Mouse (Mus musculus) liver, embryonic 13.5 days (tissue): ENCODE measurements around the gene Dpagt1. TPM values are rescaled to one million over a fixed set of nuclear protein-coding genes. Genes with fewer than 3 reads are reported as not detected.

ENCODE experiments used
- microRNA-seq: library from miRNA; unstranded; fragments of <30 nt; microRNA quantifications from one replicate; pipeline ENCODE4, GENCODE M21; 2016
- polyA plus RNA-seq: library from polyadenylated mRNA; unstranded; fragments of >200 nt; fragmentation: Nextera tagmentation; extraction: Ambion mirVana; gene quantifications from 2 replicates; pipeline ENCODE4 v1.2.1, GENCODE M21; 2015

Gene Dpagt1
- polyA plus RNA-seq, 1 experiment from 2014 or later, result 20.7 TPM

Small RNA genes within 50 kb of the gene (microRNA-seq; reads per million reads assigned to microRNA genes)
- 1.2 reads per million for gene Gm44335

Other genes starting within 250 kb of the Dpagt1 start
- gene Mfrp, start 224.3 kb upstream of the Dpagt1 start, polyA plus RNA-seq, result not detected in 2 replicates
- gene C1qtnf5, start 218.8 kb upstream of the Dpagt1 start, polyA plus RNA-seq, result 0.17 and 0.20 TPM in 2 replicates
- 0.05 TPM in 1 of 2 replicates, not detected in the other for gene Gm49380, start 212.5 kb upstream of the Dpagt1 start, polyA plus RNA-seq
- gene Rnf26, start 212.5 kb upstream of the Dpagt1 start, polyA plus RNA-seq, result 36.9 and 38.7 TPM in 2 replicates
- gene Mcam, start 191.6 kb upstream of the Dpagt1 start, polyA plus RNA-seq, result 3.7 and 4.0 TPM in 2 replicates
- gene Cbl, start 92.0 kb upstream of the Dpagt1 start, polyA plus RNA-seq, result 5.7 and 7.2 TPM in 2 replicates
- not detected in 2 replicates for gene Ccdc153, start 85.3 kb upstream of the Dpagt1 start, polyA plus RNA-seq
- 0.06 and 0.24 TPM in 2 replicates for gene Pdzd3, start 74.5 kb upstream of the Dpagt1 start, polyA plus RNA-seq
- 3.2 and 3.8 TPM in 2 replicates for gene Nlrx1, start 57.4 kb upstream of the Dpagt1 start, polyA plus RNA-seq
- 11.1 and 13.0 TPM in 2 replicates for gene Abcg4, start 37.4 kb upstream of the Dpagt1 start, polyA plus RNA-seq
- 11.4 and 11.5 TPM in 2 replicates for gene Hinfp, start 20.3 kb upstream of the Dpagt1 start, polyA plus RNA-seq
- gene C2cd2l, start 5.7 kb upstream of the Dpagt1 start, polyA plus RNA-seq, result 6.4 and 8.2 TPM in 2 replicates
- 208 and 210 TPM in 2 replicates for gene H2afx, start 8.7 kb downstream of the Dpagt1 start, polyA plus RNA-seq
- gene Hmbs, start 18.2 kb downstream of the Dpagt1 start, polyA plus RNA-seq, result 1,411 and 1,456 TPM in 2 replicates
- 14.8 and 15.3 TPM in 2 replicates for gene Vps11, start 35.7 kb downstream of the Dpagt1 start, polyA plus RNA-seq
- gene Hyou1, start 53.5 kb downstream of the Dpagt1 start, polyA plus RNA-seq, result 15.8 and 19.0 TPM in 2 replicates
- gene Slc37a4, start 70.8 kb downstream of the Dpagt1 start, polyA plus RNA-seq, result 18.4 and 21.3 TPM in 2 replicates
- gene Rps25, start 81.1 kb downstream of the Dpagt1 start, polyA plus RNA-seq, result 1,487 and 1,590 TPM in 2 replicates
- gene Trappc4, start 81.6 kb downstream of the Dpagt1 start, polyA plus RNA-seq, result 68.3 and 69.4 TPM in 2 replicates
- gene Ccdc84, start 92.5 kb downstream of the Dpagt1 start, polyA plus RNA-seq, result 13.8 and 16.6 TPM in 2 replicates
- not detected in 2 replicates for gene Foxr1, start 115.1 kb downstream of the Dpagt1 start, polyA plus RNA-seq
- gene Upk2, start 129.0 kb downstream of the Dpagt1 start, polyA plus RNA-seq, result not detected in 2 replicates
- gene Bcl9l, start 156.8 kb downstream of the Dpagt1 start, polyA plus RNA-seq, result 1.0 and 1.5 TPM in 2 replicates
- 0.09 TPM in 1 of 2 replicates, not detected in the other for gene Cxcr5, start 235.9 kb downstream of the Dpagt1 start, polyA plus RNA-seq